Mouse (Mus musculus): ENCODE results near the gene Pik3ca. TPM values are rescaled to one million over a fixed set of nuclear protein-coding genes. Genes with fewer than 3 reads are reported as not detected.

Pik3ca gene
- polyA plus RNA-seq, 1 experiment from 2014 or later: 17.3 TPM

GRCm38 (mm10) chr3:32438716-32439115, 41.2 kb downstream of the Pik3ca start:
- Histone ChIP-seq H3K4me2 (no peak overlapping the region), H3K4me3 (ENCODE audit: low read depth, low read length) (no peak overlapping the region), H3K9ac (no peak overlapping the region), H3K27me3 (ENCODE audit: insufficient read depth, low read length) (no peaks in the 10 kb centered on the region), H3K36me3 (ENCODE audit: insufficient read depth) (peaks cover 60% of the 10 kb centered on the region), H3K4me1 (ENCODE audit: insufficient read depth) (no peaks in the 10 kb centered on the region), H3K27ac (ENCODE audit: low read depth) (no peak overlapping the region), H3K9me3 (ENCODE audit: low read depth, low read length) (no peaks in the 10 kb centered on the region)
- ATAC-seq (ENCODE audit: insufficient read depth): no peak
- DNase-seq: no peak
- 80% methylated on average over 4 of the region's 4 CpGs for WGBS
- no peak for TF ChIP-seq CTCF (IDR thresholded peaks at IDR 0.05; ENCODE audit: low read depth)

- peaks cover 76% of the 10 kb centered on the region for H3K36me3 ChIP-seq (ENCODE audit: insufficient read depth)
- TF ChIP-seq CTCF (IDR thresholded peaks at IDR 0.05; ENCODE audit: low read depth): no peak
- DNase-seq: no peak
- H3K9ac ChIP-seq: no peak overlapping the region
- H3K9me3 ChIP-seq (ENCODE audit: low read depth, low read length): no peaks in the 10 kb centered on the region
- H3K4me1 ChIP-seq (ENCODE audit: insufficient read depth): no peaks in the 10 kb centered on the region
- H3K4me3 ChIP-seq (ENCODE audit: low read depth, low read length): no peak overlapping the region
- no peak overlapping the region for H3K4me2 ChIP-seq
- ATAC-seq (ENCODE audit: insufficient read depth): no peak
- no peaks in the 10 kb centered on the region for H3K27me3 ChIP-seq (ENCODE audit: insufficient read depth, low read length)
- H3K27ac ChIP-seq (ENCODE audit: low read depth): no peak overlapping the region
Observed at GRCm38 (mm10) chr3:32441710-32442109, 44.2 kb downstream of the Pik3ca start.

GRCm38 (mm10) chr3:32454329-32455021, 57.0 kb downstream of the Pik3ca start:
- Histone ChIP-seq H3K27me3 (ENCODE audit: insufficient read depth, low read length) (no peaks in the 10 kb centered on the region), H3K4me2 (no peak overlapping the region), H3K27ac (ENCODE audit: low read depth) (no peak overlapping the region), H3K36me3 (ENCODE audit: insufficient read depth) (peaks cover 80% of the 10 kb centered on the region), H3K4me1 (ENCODE audit: insufficient read depth) (no peaks in the 10 kb centered on the region), H3K9ac (no peak overlapping the region), H3K4me3 (ENCODE audit: low read depth, low read length) (no peak overlapping the region), H3K9me3 (ENCODE audit: low read depth, low read length) (no peaks in the 10 kb centered on the region)
- no peak for TF ChIP-seq CTCF (IDR thresholded peaks at IDR 0.05; ENCODE audit: low read depth)
- 83% methylated on average over 11 of the region's 11 CpGs for WGBS
- DNase-seq: no peak
- no peak for ATAC-seq (ENCODE audit: insufficient read depth)

- Histone ChIP-seq H3K4me3 (ENCODE audit: low read depth, low read length) (no peak overlapping the region), H3K36me3 (ENCODE audit: insufficient read depth) (peaks cover 86% of the 10 kb centered on the region), H3K9ac (no peak overlapping the region), H3K4me2 (no peak overlapping the region), H3K27me3 (ENCODE audit: insufficient read depth, low read length) (no peaks in the 10 kb centered on the region), H3K9me3 (ENCODE audit: low read depth, low read length) (no peaks in the 10 kb centered on the region), H3K27ac (ENCODE audit: low read depth) (no peak overlapping the region), H3K4me1 (ENCODE audit: insufficient read depth) (no peaks in the 10 kb centered on the region)
- ATAC-seq (ENCODE audit: insufficient read depth): no peak
- DNase-seq: peak; percentile 42
- TF ChIP-seq CTCF (IDR thresholded peaks at IDR 0.05; ENCODE audit: low read depth): peak; percentile 61
- 65% methylated on average over 4 of the region's 4 CpGs for WGBS
Observed at GRCm38 (mm10) chr3:32459777-32460176, 62.3 kb downstream of the Pik3ca start.

- no peak for ATAC-seq (ENCODE audit: insufficient read depth)
- no peak for TF ChIP-seq CTCF (IDR thresholded peaks at IDR 0.05; ENCODE audit: low read depth)
- Histone ChIP-seq H3K9me3 (ENCODE audit: low read depth, low read length) (no peaks in the 10 kb centered on the region), H3K4me3 (ENCODE audit: low read depth, low read length) (no peak overlapping the region), H3K36me3 (ENCODE audit: insufficient read depth) (peaks cover 26% of the 10 kb centered on the region), H3K9ac (no peak overlapping the region), H3K4me1 (ENCODE audit: insufficient read depth) (no peaks in the 10 kb centered on the region), H3K4me2 (no peak overlapping the region), H3K27me3 (ENCODE audit: insufficient read depth, low read length) (no peaks in the 10 kb centered on the region), H3K27ac (ENCODE audit: low read depth) (no peak overlapping the region)
- 93% methylated on average over 4 of the region's 4 CpGs for WGBS
- no peak for DNase-seq
Observed at GRCm38 (mm10) chr3:32467321-32467720, 69.8 kb downstream of the Pik3ca start.

- Histone ChIP-seq H3K27ac (ENCODE audit: low read depth) (no peak overlapping the region), H3K9ac (no peak overlapping the region), H3K27me3 (ENCODE audit: insufficient read depth, low read length) (no peaks in the 10 kb centered on the region), H3K4me1 (ENCODE audit: insufficient read depth) (no peaks in the 10 kb centered on the region), H3K4me3 (ENCODE audit: low read depth, low read length) (no peak overlapping the region), H3K9me3 (ENCODE audit: low read depth, low read length) (no peaks in the 10 kb centered on the region), H3K4me2 (no peak overlapping the region), H3K36me3 (ENCODE audit: insufficient read depth) (peaks cover 15% of the 10 kb centered on the region; the same call in 1 of the 2 replicates)
- WGBS: 37% methylated on average over 4 of the region's 4 CpGs
- DNase-seq (no peak), ATAC-seq (ENCODE audit: insufficient read depth) (no peak)
- no peak for TF ChIP-seq CTCF (IDR thresholded peaks at IDR 0.05; ENCODE audit: low read depth)
Observed at GRCm38 (mm10) chr3:32468411-32468810, 70.9 kb downstream of the Pik3ca start.

- TF ChIP-seq CTCF (IDR thresholded peaks at IDR 0.05; ENCODE audit: low read depth): no peak
- WGBS: 69% methylated on average over 7 of the region's 7 CpGs
- Histone ChIP-seq H3K27ac (ENCODE audit: low read depth) (no peak overlapping the region), H3K36me3 (ENCODE audit: insufficient read depth) (no peaks in the 10 kb centered on the region), H3K9me3 (ENCODE audit: low read depth, low read length) (no peaks in the 10 kb centered on the region), H3K4me2 (no peak overlapping the region), H3K9ac (no peak overlapping the region), H3K27me3 (ENCODE audit: insufficient read depth, low read length) (no peaks in the 10 kb centered on the region), H3K4me1 (ENCODE audit: insufficient read depth) (no peaks in the 10 kb centered on the region), H3K4me3 (ENCODE audit: low read depth, low read length) (no peak overlapping the region)
- ATAC-seq (ENCODE audit: insufficient read depth) (no peak), DNase-seq (no peak)
Observed at GRCm38 (mm10) chr3:32470449-32470848, 73.0 kb downstream of the Pik3ca start.

All from lung, embryonic 14.5 days (tissue).